Mouse (Mus musculus) heart, postnatal 0 days (tissue): ENCODE results near the gene H2al1f. TPM values are rescaled to one million over a fixed set of nuclear protein-coding genes. Genes with fewer than 3 reads are reported as not detected.
"Not testable (repeated sequence)": the region's sequence is repeated elsewhere in the genome, so short reads cannot be mapped to it uniquely, and the experiment has no call there.

Experiments used
- ATAC-seq: fragments of 200-750 bp; cut with Nextera tagmentation; 2 replicates; pipeline ENCODE4 v1.8.0; 2017; ENCODE audit warnings: low read depth, moderate number of reproducible peaks, moderate library complexity; ENCODE audit not compliant: insufficient read depth
- DNase-seq: peaks from one replicate; pipeline ENCODE4 v3.0.0-alpha.2; 2016; ENCODE audit warnings: low spot score
- H3K27ac ChIP-seq: fragments of 300-500 bp; sonication (generic); 2 replicates; pipeline ENCODE4 v1.5.1; 2014; ENCODE audit warnings: low read depth, mild to moderate bottlenecking
- H3K27me3 ChIP-seq: fragments of 300-500 bp; sonication (generic); 2 replicates; pipeline ENCODE4 v1.6.1; 2014; ENCODE audit warnings: low read length, mixed read lengths; ENCODE audit not compliant: control insufficient read depth, insufficient read depth
- H3K36me3 ChIP-seq: fragments of 300-500 bp; sonication (generic); replicated peaks from 2 replicates; pipeline ENCODE4 v1.6.1; 2014; ENCODE audit warnings: low read length, mixed read lengths; ENCODE audit not compliant: control insufficient read depth, insufficient read depth
- H3K4me1 ChIP-seq: fragments of 300-500 bp; sonication (generic); 2 replicates; pipeline ENCODE4 v1.6.1; 2014; ENCODE audit warnings: antibody characterized with exemption; ENCODE audit not compliant: control insufficient read depth, insufficient read depth
- H3K4me2 ChIP-seq: fragments of 300-500 bp; sonication (generic); 2 replicates; pipeline ENCODE4 v1.6.1; 2014; ENCODE audit warnings: low read depth, mild to moderate bottlenecking, low read length, moderate library complexity
- H3K4me3 ChIP-seq: fragments of 300-500 bp; sonication (generic); 2 replicates; pipeline ENCODE4 v1.5.1; 2014; ENCODE audit warnings: low read depth, low read length
- H3K9ac ChIP-seq: fragments of 300-500 bp; sonication (generic); replicated peaks from 2 replicates; pipeline ENCODE4 v1.6.1; 2014; ENCODE audit warnings: low read depth, low read length, mixed read lengths
- H3K9me3 ChIP-seq: fragments of 300-500 bp; sonication (generic); replicated peaks from 2 replicates; pipeline ENCODE4 v1.6.1; 2016; ENCODE audit warnings: low read length; ENCODE audit not compliant: control insufficient read depth
- CTCF ChIP-seq: IDR thresholded peaks from 2 replicates; pipeline ENCODE4 v1.5.1; 2016; ENCODE audit warnings: antibody characterized with exemption, control low read depth, low read depth
- EP300 ChIP-seq: IDR thresholded peaks from 2 replicates; pipeline ENCODE4 v1.6.1; 2016; ENCODE audit warnings: antibody characterized with exemption, low read depth
- WGBS: fragments of 180-500 bp; shearing (Covaris S2); extraction: QIAGEN DNeasy Blood & Tissue Kit; methylation state at CpG from one replicate; pipeline ENCODE4 v1.1.7; 2014; 5-methylcytosine and 5-hydroxymethylcytosine counted together
- polyA plus RNA-seq: library from polyadenylated mRNA; unstranded; fragments of >200 nt; fragmentation: Nextera tagmentation; extraction: Ambion mirVana; gene quantifications from 2 replicates; pipeline ENCODE4 v1.2.1, GENCODE M21; 2015
- total RNA-seq: library from RNA; depleted of rRNA; stranded (reverse); fragments of >200 nt; gene quantifications from 2 replicates; pipeline ENCODE4 v1.2.3, GENCODE M21; 2014; ENCODE audit warnings: low replicate concordance; rRNA removed

Gene H2al1f
- total RNA-seq (not detected in 2 replicates), polyA plus RNA-seq (not detected in 2 replicates)

GRCm38 (mm10) chrX:11314858-11315257 is at the start of gene H2al1f:
TSS of gene H2al1f (plus strand) at chrX:11315158.
- not testable (repeated sequence) for H3K4me3 ChIP-seq, H3K4me1 ChIP-seq, H3K4me2 ChIP-seq, H3K27ac ChIP-seq, H3K9me3 ChIP-seq, H3K27me3 ChIP-seq, ATAC-seq, DNase-seq, H3K36me3 ChIP-seq, H3K9ac ChIP-seq
- WGBS = no CpG with 5 or more reads among the region's 6 CpGs

GRCm38 (mm10) chrX:11267791-11268190 is 47.2 kb upstream of the H2al1f start:
- TF ChIP-seq CTCF (no peak), EP300 (no peak)
- H3K4me2 ChIP-seq = no peak overlapping the region
- DNase-seq (no peak), ATAC-seq (no peak)
- no peaks in the 10 kb centered on the region for H3K27me3 ChIP-seq
- no peaks in the 10 kb centered on the region for H3K4me1 ChIP-seq
- no peak overlapping the region for H3K9ac ChIP-seq
- 45% methylated on average over 7 of the region's 7 CpGs for WGBS
- no peaks in the 10 kb centered on the region for H3K9me3 ChIP-seq
- H3K36me3 ChIP-seq = no peaks in the 10 kb centered on the region
- no peak overlapping the region for H3K27ac ChIP-seq
- H3K4me3 ChIP-seq = no peak overlapping the region

- H3K36me3 ChIP-seq = no peaks in the 10 kb centered on the region
- H3K27me3 ChIP-seq = no peaks in the 10 kb centered on the region
- no peaks in the 10 kb centered on the region for H3K9me3 ChIP-seq
- no peak for TF ChIP-seq EP300
- no peak for TF ChIP-seq CTCF
- H3K9ac ChIP-seq = no peak overlapping the region
- ATAC-seq (no peak), DNase-seq (no peak)
- no peak overlapping the region for H3K4me3 ChIP-seq
- H3K4me2 ChIP-seq = no peak overlapping the region
- 75% methylated on average over 3 of the region's 3 CpGs for WGBS
- H3K4me1 ChIP-seq = no peaks in the 10 kb centered on the region
- H3K27ac ChIP-seq = no peak overlapping the region
Measured at GRCm38 (mm10) chrX:11269074-11269473, 45.9 kb upstream of the H2al1f start.

- WGBS = 69% methylated on average over 3 of the region's 3 CpGs
Measured at GRCm38 (mm10) chrX:11273190-11273589, 41.8 kb upstream of the H2al1f start.

GRCm38 (mm10) chrX:11277083-11277482 is 37.9 kb upstream of the H2al1f start:
- no peaks in the 10 kb centered on the region for H3K9me3 ChIP-seq
- no peak overlapping the region for H3K9ac ChIP-seq
- H3K4me3 ChIP-seq = no peak overlapping the region
- ATAC-seq = no peak
- H3K36me3 ChIP-seq = no peaks in the 10 kb centered on the region
- no peak overlapping the region for H3K4me2 ChIP-seq
- DNase-seq = no peak
- no peak for TF ChIP-seq CTCF
- no peak for TF ChIP-seq EP300
- no peaks in the 10 kb centered on the region; the same call in 1 of the 2 replicates for H3K27me3 ChIP-seq
- H3K4me1 ChIP-seq = no peaks in the 10 kb centered on the region
- 75% methylated on average over 6 of the region's 6 CpGs for WGBS
- no peak overlapping the region for H3K27ac ChIP-seq

More at GRCm38 (mm10) chrX:11273190-11273589, 41.8 kb upstream of the H2al1f start:
- Histone ChIP-seq H3K4me2 (no peak overlapping the region), H3K36me3 (no peaks in the 10 kb centered on the region), H3K27ac (no peak overlapping the region), H3K4me3 (no peak overlapping the region), H3K9ac (no peak overlapping the region), H3K4me1 (no peaks in the 10 kb centered on the region), H3K9me3 (no peaks in the 10 kb centered on the region), H3K27me3 (no peaks in the 10 kb centered on the region; the same call in 1 of the 2 replicates)
- ATAC-seq = no peak
- TF ChIP-seq EP300 (no peak), CTCF (no peak)
- DNase-seq = no peak

- Histone ChIP-seq H3K4me1 (no peaks in the 10 kb centered on the region), H3K36me3 (no peaks in the 10 kb centered on the region), H3K27ac (no peak overlapping the region), H3K9ac (no peak overlapping the region), H3K4me2 (no peak overlapping the region), H3K27me3 (no peaks in the 10 kb centered on the region; the same call in 1 of the 2 replicates), H3K4me3 (no peak overlapping the region), H3K9me3 (no peaks in the 10 kb centered on the region)
- ATAC-seq (no peak), DNase-seq (no peak)
- WGBS = 48% methylated on average over 2 of the region's 2 CpGs
- TF ChIP-seq CTCF (no peak), EP300 (no peak)
Measured at GRCm38 (mm10) chrX:11280741-11281140, 34.2 kb upstream of the H2al1f start.
